Mouse (Mus musculus): Measurements from ENCODE around the gene Timm10b. TPM values are rescaled to one million over a fixed set of nuclear protein-coding genes. Genes with fewer than 3 reads are reported as not detected.

Gene Timm10b
- total RNA-seq (2014; fragmentation: Nextera tagmentation) (24.0 and 53.0 TPM in 2 replicates), total RNA-seq (2017) (131 and 174 TPM in 2 replicates), polyA plus RNA-seq (2012) (261 and 308 TPM in 2 replicates)

GRCm38 (mm10) chr7:105639756-105640155 lies at the start of gene Timm10b:
Gene Timm10b (plus strand): TSS chr7:105640056.
- ATAC-seq (ENCODE audit: extremely low read depth, insufficient number of reproducible peaks, low FRiP score, poor library complexity, severe bottlenecking) (no peak), DNase-seq (ENCODE audit: low spot score) (no peak)
- no peaks in the 10 kb centered on the region for H3K9me3 ChIP-seq (replicated peaks)
- no peaks in the 10 kb centered on the region for H3K27me3 ChIP-seq (ENCODE audit: insufficient read depth, low read length)
- peaks cover 35% of the 10 kb centered on the region for H3K4me1 ChIP-seq (ENCODE audit: insufficient read depth, low read depth, low read length)
- TF ChIP-seq TAL1 (conservative IDR thresholded peaks at IDR 0.05; ENCODE audit: low read depth, low read length), result no peak
- no peak for TF ChIP-seq GATA2 (IDR thresholded peaks at IDR 0.05; ENCODE audit: borderline replicate concordance, low read depth, low read length)
- no peak for TF ChIP-seq GATA1 (IDR thresholded peaks at IDR 0.05; ENCODE audit: borderline replicate concordance, low read length)
- no peak for TF ChIP-seq POLR2AphosphoS5 (IDR thresholded peaks at IDR 0.05; ENCODE audit: insufficient replicate concordance, low read depth, low read length)
- no peak for TF ChIP-seq CTCF (IDR thresholded peaks at IDR 0.05; ENCODE audit: low read depth, low read length)
- H3K4me3 ChIP-seq (ENCODE audit: low read depth, low read length), result peak within 1 kb of the TSS; percentile 91
- H3K36me3 ChIP-seq (replicated peaks), result peaks cover 72% of the 10 kb centered on the region

- peaks cover 9% of the 10 kb centered on the region; the same call in 1 of the 2 replicates for H3K27me3 ChIP-seq (ENCODE audit: insufficient read depth, low read length)
- no peak overlapping the region for H3K4me3 ChIP-seq (ENCODE audit: low read depth, low read length)
- H3K9me3 ChIP-seq (replicated peaks), result no peaks in the 10 kb centered on the region
- H3K36me3 ChIP-seq (replicated peaks), result no peaks in the 10 kb centered on the region
- ATAC-seq (ENCODE audit: extremely low read depth, insufficient number of reproducible peaks, low FRiP score, poor library complexity, severe bottlenecking), result no peak
- no peaks in the 10 kb centered on the region for H3K4me1 ChIP-seq (ENCODE audit: insufficient read depth, low read depth, low read length)
- TF ChIP-seq GATA1 (IDR thresholded peaks at IDR 0.05; ENCODE audit: borderline replicate concordance, low read length) (no peak), TAL1 (conservative IDR thresholded peaks at IDR 0.05; ENCODE audit: low read depth, low read length) (no peak), POLR2AphosphoS5 (IDR thresholded peaks at IDR 0.05; ENCODE audit: insufficient replicate concordance, low read depth, low read length) (no peak), CTCF (IDR thresholded peaks at IDR 0.05; ENCODE audit: low read depth, low read length) (no peak), GATA2 (IDR thresholded peaks at IDR 0.05; ENCODE audit: borderline replicate concordance, low read depth, low read length) (no peak)
- no peak for DNase-seq (ENCODE audit: low spot score)
Measured at GRCm38 (mm10) chr7:105590097-105590496, 49.8 kb upstream of the Timm10b start.

- Histone ChIP-seq H3K27me3 (ENCODE audit: insufficient read depth, low read length) (0 out of 2 replicates have a peak, but pooled peaks cover 2% of the 10 kb centered on the region), H3K4me3 (ENCODE audit: low read depth, low read length) (no peak overlapping the region), H3K4me1 (ENCODE audit: insufficient read depth, low read depth, low read length) (no peaks in the 10 kb centered on the region), H3K36me3 (replicated peaks) (no peaks in the 10 kb centered on the region), H3K9me3 (replicated peaks) (no peaks in the 10 kb centered on the region)
- no peak for TF ChIP-seq GATA2 (IDR thresholded peaks at IDR 0.05; ENCODE audit: borderline replicate concordance, low read depth, low read length)
- TF ChIP-seq GATA1 (IDR thresholded peaks at IDR 0.05; ENCODE audit: borderline replicate concordance, low read length), result no peak
- TF ChIP-seq TAL1 (conservative IDR thresholded peaks at IDR 0.05; ENCODE audit: low read depth, low read length), result no peak
- TF ChIP-seq CTCF (IDR thresholded peaks at IDR 0.05; ENCODE audit: low read depth, low read length), result no peak
- TF ChIP-seq POLR2AphosphoS5 (IDR thresholded peaks at IDR 0.05; ENCODE audit: insufficient replicate concordance, low read depth, low read length), result no peak
- ATAC-seq (ENCODE audit: extremely low read depth, insufficient number of reproducible peaks, low FRiP score, poor library complexity, severe bottlenecking) (no peak; the same call in 1 of the 2 replicates), DNase-seq (ENCODE audit: low spot score) (no peak)
Measured at GRCm38 (mm10) chr7:105602860-105603623, 36.8 kb upstream of the Timm10b start.

- peaks cover 22% of the 10 kb centered on the region for H3K36me3 ChIP-seq (replicated peaks)
- TF ChIP-seq GATA1 (IDR thresholded peaks at IDR 0.05; ENCODE audit: borderline replicate concordance, low read length) (no peak), CTCF (IDR thresholded peaks at IDR 0.05; ENCODE audit: low read depth, low read length) (no peak), POLR2AphosphoS5 (IDR thresholded peaks at IDR 0.05; ENCODE audit: insufficient replicate concordance, low read depth, low read length) (no peak), GATA2 (IDR thresholded peaks at IDR 0.05; ENCODE audit: borderline replicate concordance, low read depth, low read length) (no peak), TAL1 (conservative IDR thresholded peaks at IDR 0.05; ENCODE audit: low read depth, low read length) (no peak)
- DNase-seq (ENCODE audit: low spot score) (no peak), ATAC-seq (ENCODE audit: extremely low read depth, insufficient number of reproducible peaks, low FRiP score, poor library complexity, severe bottlenecking) (no peak)
- H3K9me3 ChIP-seq (replicated peaks), result no peaks in the 10 kb centered on the region
- no peaks in the 10 kb centered on the region for H3K4me1 ChIP-seq (ENCODE audit: insufficient read depth, low read depth, low read length)
- H3K4me3 ChIP-seq (ENCODE audit: low read depth, low read length), result no peak overlapping the region
- H3K27me3 ChIP-seq (ENCODE audit: insufficient read depth, low read length), result no peaks in the 10 kb centered on the region; the same call in 1 of the 2 replicates
Measured at GRCm38 (mm10) chr7:105608467-105608866, 31.4 kb upstream of the Timm10b start.

- H3K4me1 ChIP-seq (ENCODE audit: insufficient read depth, low read depth, low read length), result no peaks in the 10 kb centered on the region
- DNase-seq (ENCODE audit: low spot score), result no peak
- no peak for ATAC-seq (ENCODE audit: extremely low read depth, insufficient number of reproducible peaks, low FRiP score, poor library complexity, severe bottlenecking)
- TF ChIP-seq GATA1 (IDR thresholded peaks at IDR 0.05; ENCODE audit: borderline replicate concordance, low read length), result no peak
- TF ChIP-seq POLR2AphosphoS5 (IDR thresholded peaks at IDR 0.05; ENCODE audit: insufficient replicate concordance, low read depth, low read length), result no peak
- TF ChIP-seq TAL1 (conservative IDR thresholded peaks at IDR 0.05; ENCODE audit: low read depth, low read length), result no peak
- no peak for TF ChIP-seq CTCF (IDR thresholded peaks at IDR 0.05; ENCODE audit: low read depth, low read length)
- no peak for TF ChIP-seq GATA2 (IDR thresholded peaks at IDR 0.05; ENCODE audit: borderline replicate concordance, low read depth, low read length)
- H3K9me3 ChIP-seq (replicated peaks), result no peaks in the 10 kb centered on the region
- no peak overlapping the region for H3K4me3 ChIP-seq (ENCODE audit: low read depth, low read length)
- H3K27me3 ChIP-seq (ENCODE audit: insufficient read depth, low read length), result no peaks in the 10 kb centered on the region; the same call in 1 of the 2 replicates
- H3K36me3 ChIP-seq (replicated peaks), result peaks cover 42% of the 10 kb centered on the region
Measured at GRCm38 (mm10) chr7:105611767-105612166, 28.1 kb upstream of the Timm10b start.

- no peak for DNase-seq (ENCODE audit: low spot score)
- no peaks in the 10 kb centered on the region for H3K27me3 ChIP-seq (ENCODE audit: insufficient read depth, low read length)
- no peaks in the 10 kb centered on the region for H3K4me1 ChIP-seq (ENCODE audit: insufficient read depth, low read depth, low read length)
- no peaks in the 10 kb centered on the region for H3K9me3 ChIP-seq (replicated peaks)
- ATAC-seq (ENCODE audit: extremely low read depth, insufficient number of reproducible peaks, low FRiP score, poor library complexity, severe bottlenecking), result no peak
- peaks cover 68% of the 10 kb centered on the region for H3K36me3 ChIP-seq (replicated peaks)
- no peak for TF ChIP-seq TAL1 (conservative IDR thresholded peaks at IDR 0.05; ENCODE audit: low read depth, low read length)
- no peak for TF ChIP-seq CTCF (IDR thresholded peaks at IDR 0.05; ENCODE audit: low read depth, low read length)
- no peak overlapping the region for H3K4me3 ChIP-seq (ENCODE audit: low read depth, low read length)
Measured at GRCm38 (mm10) chr7:105614400-105614799, 25.5 kb upstream of the Timm10b start.

All from G1E (cell line).